Mouse (Mus musculus) brain, embryonic 14.5 days (tissue): ENCODE results near the gene Irf3. TPM values are rescaled to one million over a fixed set of nuclear protein-coding genes. Genes with fewer than 3 reads are reported as not detected.
"Not testable (repeated sequence)": the region's sequence is repeated elsewhere in the genome, so short reads cannot be mapped to it uniquely, and the experiment has no call there.

Source experiments
- DNase-seq: peaks from one replicate; pipeline ENCODE4 v3.0.0-alpha.2; 2011; ENCODE audit warnings: low read depth
- CTCF ChIP-seq: fragments of 200-500 bp; IDR thresholded peaks from 2 replicates; pipeline ENCODE4 v1.5.1; 2012; ENCODE audit warnings: inconsistent platforms, mild to moderate bottlenecking, moderate library complexity, borderline replicate concordance; ENCODE audit not compliant: insufficient read depth, insufficient read length; ENCODE audit errors: extremely low read depth
- POLR2A ChIP-seq: fragments of 200-500 bp; IDR thresholded peaks from 2 replicates; pipeline ENCODE4 v1.6.1; 2012; ENCODE audit warnings: mild to moderate bottlenecking, inconsistent platforms, borderline replicate concordance; ENCODE audit not compliant: poor library complexity, insufficient read depth, insufficient read length, severe bottlenecking; ENCODE audit errors: extremely low read depth
- polyA plus RNA-seq: library from polyadenylated mRNA; depleted of rRNA; stranded (reverse); fragments of >200 nt; gene quantifications from 2 replicates; pipeline ENCODE4 v1.2.3, GENCODE M21; 2012

The Irf3 gene
- polyA plus RNA-seq, 1 experiment, result 84.4 TPM

GRCm38 (mm10) chr7:45014096-45014451 lies 16.6 kb downstream of the Irf3 start:
- TF ChIP-seq CTCF, result no peak
- no peak for TF ChIP-seq POLR2A
- DNase-seq, result no peak

GRCm38 (mm10) chr7:45015344-45015956 lies 18.0 kb downstream of the Irf3 start:
- TF ChIP-seq POLR2A (no peak), CTCF (no peak)
- DNase-seq, result no peak

GRCm38 (mm10) chr7:45015957-45016612 lies 18.6 kb downstream of the Irf3 start, which contains the start of gene Scaf1:
Gene Scaf1, minus strand, starts transcription at chr7:45016363.
- DNase-seq, result peak; percentile 100
- TF ChIP-seq CTCF (no peak), POLR2A (peak; percentile 66)

- DNase-seq, result no peak
- TF ChIP-seq POLR2A, result no peak
- TF ChIP-seq CTCF, result no peak
Observed at GRCm38 (mm10) chr7:45016761-45017160, 19.3 kb downstream of the Irf3 start.

GRCm38 (mm10) chr7:45017242-45018061 lies 20.0 kb downstream of the Irf3 start, which contains the start of gene Rras:
Gene Rras, plus strand, starts transcription at chr7:45017961.
- DNase-seq, result peak; percentile 97
- no peak for TF ChIP-seq POLR2A
- TF ChIP-seq CTCF, result no peak

GRCm38 (mm10) chr7:45019031-45019571 lies 21.7 kb downstream of the Irf3 start:
- DNase-seq, result peak; percentile 37
- TF ChIP-seq POLR2A (no peak), CTCF (no peak)

GRCm38 (mm10) chr7:45020225-45020624 lies 22.8 kb downstream of the Irf3 start:
- TF ChIP-seq POLR2A, result no peak
- TF ChIP-seq CTCF, result no peak
- no peak for DNase-seq

- not testable (repeated sequence) for DNase-seq
Observed at GRCm38 (mm10) chr7:45023711-45024110, 26.3 kb downstream of the Irf3 start.

- DNase-seq, result peak; percentile 17
Observed at GRCm38 (mm10) chr7:45024281-45025248, 27.1 kb downstream of the Irf3 start.

GRCm38 (mm10) chr7:45025601-45026220 lies 28.3 kb downstream of the Irf3 start:
- DNase-seq, result no peak
- no peak for TF ChIP-seq CTCF
- no peak for TF ChIP-seq POLR2A

More at GRCm38 (mm10) chr7:45024281-45025248, 27.1 kb downstream of the Irf3 start:
- TF ChIP-seq CTCF (no peak), POLR2A (no peak)
